Mouse (Mus musculus): ENCODE data around the gene Tspyl1.

The Tspyl1 gene

GRCm38 (mm10) chr10:34300368-34300767, 18.4 kb downstream of the Tspyl1 start:
- DNase-seq (ENCODE audit: low spot score) = peak; percentile 55

DNA sequence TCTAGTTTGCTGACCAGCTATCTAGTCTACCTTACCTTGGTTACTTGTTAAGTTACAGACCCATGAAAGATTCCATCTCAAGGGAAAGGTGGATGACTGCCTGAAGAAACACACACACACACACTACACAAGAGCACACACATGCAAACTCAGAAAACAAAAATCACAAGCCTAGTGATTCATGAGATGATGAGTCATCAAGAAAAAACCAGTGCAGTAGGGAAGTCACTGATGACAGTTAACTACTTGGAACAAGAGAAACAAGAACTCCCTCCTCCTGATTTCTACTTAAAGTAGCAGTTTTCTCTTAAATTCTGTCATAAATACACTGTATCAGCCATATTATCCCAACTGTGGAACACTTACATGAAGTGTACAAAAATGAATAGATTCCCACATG, 25.1 kb downstream of the Tspyl1 start:
- no peak for DNase-seq (ENCODE audit: low spot score)

DNA sequence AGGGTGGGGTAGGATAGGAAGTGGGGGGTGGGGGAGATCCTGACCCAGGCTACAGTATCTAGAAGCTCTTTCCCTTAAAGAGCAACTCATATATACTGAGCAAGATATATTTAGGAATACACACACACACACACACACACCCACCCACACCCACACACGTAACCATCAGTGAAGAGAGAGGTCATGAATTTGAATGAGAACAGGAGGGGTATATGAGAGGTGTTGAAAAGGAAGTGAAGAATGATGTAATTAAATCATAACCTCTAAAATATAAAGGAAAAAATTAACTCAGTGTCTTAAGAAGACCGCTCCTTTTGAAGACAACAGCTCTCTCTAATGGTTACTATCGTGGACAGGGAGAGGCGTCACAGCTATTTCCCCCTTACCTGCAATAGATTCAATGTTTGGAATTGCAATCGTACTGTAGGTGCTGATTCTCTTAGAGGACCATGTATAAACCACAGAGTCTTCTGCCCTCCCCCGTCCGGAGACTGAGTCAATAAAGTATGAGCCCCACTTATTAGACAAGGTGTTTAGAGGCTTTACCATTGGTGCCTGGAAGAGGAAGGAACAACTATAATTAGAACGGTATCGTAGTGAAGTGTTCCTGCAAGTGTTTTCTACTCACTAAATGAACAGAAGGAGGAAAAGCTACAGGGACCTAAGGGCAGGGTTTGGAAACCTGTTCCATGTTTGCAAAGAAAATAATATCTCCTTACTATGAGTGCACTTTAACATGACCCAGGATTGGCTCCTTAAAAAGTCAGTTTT, 28.1 kb downstream of the Tspyl1 start:
- DNase-seq (ENCODE audit: low spot score) = no peak

- DNase-seq (ENCODE audit: low spot score) = no peak
These were observed 30.5 kb downstream of the Tspyl1 start for GRCm38 (mm10) chr10:34312536-34312935.

- peak; percentile 93 for DNase-seq (ENCODE audit: low spot score)
These were observed 34.7 kb downstream of the Tspyl1 start for GRCm38 (mm10) chr10:34316571-34317216.

DNA sequence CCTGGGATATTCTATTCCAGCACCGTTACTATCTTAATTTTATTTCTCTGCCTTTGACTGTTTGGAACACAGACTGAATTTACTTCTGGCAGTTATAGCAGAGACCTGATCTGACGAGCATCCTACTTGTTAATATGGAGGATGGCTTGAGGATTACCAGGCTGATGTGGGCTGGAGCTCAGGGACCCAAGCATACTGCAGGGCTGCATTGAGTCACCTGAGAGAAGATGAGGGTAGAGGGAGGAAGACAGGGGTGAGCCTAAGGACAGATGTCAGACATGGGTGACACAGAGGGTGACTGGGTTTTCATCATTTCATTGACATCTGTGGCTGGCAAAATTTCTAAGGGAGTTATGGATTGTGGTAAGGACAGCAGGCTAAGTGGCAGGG, 35.2 kb downstream of the Tspyl1 start:
- DNase-seq (ENCODE audit: low spot score) = no peak

GRCm38 (mm10) chr10:34320809-34321208, 38.8 kb downstream of the Tspyl1 start:
- DNase-seq (ENCODE audit: low spot score) = no peak

- DNase-seq (ENCODE audit: low spot score) = peak; percentile 53
These were observed 44.7 kb downstream of the Tspyl1 start for GRCm38 (mm10) chr10:34326701-34327100.

DNA sequence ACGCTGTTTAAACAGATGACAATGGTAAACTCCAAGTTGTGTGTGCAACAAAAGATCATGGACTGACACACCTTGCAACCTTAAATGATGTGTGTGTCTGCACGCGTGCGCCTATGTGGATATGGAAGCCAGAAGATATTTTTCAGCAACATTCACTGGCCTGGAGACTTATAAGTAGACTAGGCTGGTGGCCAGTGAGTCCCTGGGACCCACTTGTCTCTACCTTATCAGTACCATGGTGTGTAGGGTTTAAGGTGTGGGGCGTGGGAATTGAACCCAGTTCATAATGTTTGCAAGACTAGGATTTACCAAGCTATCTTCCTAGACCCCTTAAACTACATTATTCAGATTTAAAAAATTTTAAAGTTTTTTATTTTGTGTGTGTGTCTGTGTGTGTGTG, 45.2 kb downstream of the Tspyl1 start:
- no peak for DNase-seq (ENCODE audit: low spot score)

GRCm38 (mm10) chr10:34328310-34328709, 46.3 kb downstream of the Tspyl1 start:
- DNase-seq (ENCODE audit: low spot score) = peak; percentile 75
